Mouse (Mus musculus): ENCODE measurements at regions not wholly inside any gene's neighbourhood (a gene's known extent, or its start where the extent isn't known, plus 50 kb on each side); places are given as distances from the start of the nearest gene placed in this dataset.

DNA sequence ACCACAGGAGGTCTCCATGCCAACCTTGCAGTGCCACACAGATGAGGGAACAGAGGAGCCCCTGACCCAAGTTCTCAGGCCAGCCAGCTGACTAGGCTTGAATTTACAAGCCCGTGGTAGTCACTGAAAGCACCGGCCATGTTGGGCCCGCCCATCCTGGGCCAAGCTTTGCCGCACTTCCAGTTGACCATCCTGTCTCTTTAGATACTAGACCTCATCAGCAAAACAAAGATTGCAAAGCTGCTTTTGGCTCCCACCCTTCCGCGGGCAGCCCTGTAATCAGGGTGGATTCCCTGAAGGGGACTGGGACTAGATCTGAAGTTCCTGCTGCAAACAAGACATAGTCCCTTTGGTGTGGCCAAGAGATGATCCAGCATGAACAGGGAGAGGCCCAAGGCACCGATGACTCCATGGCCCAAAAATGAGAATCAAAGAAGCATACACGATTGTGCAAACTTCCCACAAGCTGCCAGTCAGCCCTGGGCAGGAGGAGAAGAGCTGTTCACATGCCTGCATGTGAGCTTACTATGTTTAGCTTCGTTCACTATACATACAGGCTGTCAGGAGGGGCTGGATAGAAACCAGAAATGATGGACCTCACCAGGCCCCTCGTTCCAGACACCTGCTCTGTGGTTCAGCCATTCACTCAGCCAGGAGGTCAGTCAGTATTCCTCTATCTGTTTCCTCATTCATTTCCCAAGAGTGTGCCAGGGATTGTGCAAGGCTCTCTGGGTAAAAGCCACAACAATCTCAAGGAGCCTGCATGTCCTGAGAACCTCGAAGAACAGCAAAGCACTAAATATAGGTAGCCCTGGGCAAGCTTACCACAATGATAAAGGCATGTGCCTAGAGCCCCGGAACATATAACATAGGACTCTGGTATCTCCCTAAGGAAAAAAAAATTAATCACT lies 122.0 kb downstream of the Inhbb start:
- TF ChIP-seq POLR2A (IDR thresholded peaks at IDR 0.05; ENCODE audit: borderline replicate concordance, extremely low read depth, insufficient read depth, insufficient read length, poor library complexity, severe bottlenecking) (no peak), CTCF (IDR thresholded peaks at IDR 0.05; ENCODE audit: borderline replicate concordance, extremely low read depth, insufficient read depth, insufficient read length) (no peak)

All from brain, embryonic 14.5 days (tissue).